Mouse (Mus musculus) c-Kit-negative CD71-positive TER-119-positive erythroid progenitor cells, embryonic 14.5 days (primary cell): ENCODE measurements at regions not wholly inside any gene's neighbourhood (a gene's known extent, or its start where the extent isn't known, plus 50 kb on each side); places are given as distances from the start of the nearest gene placed in this dataset.

ENCODE experiments used
- DNase-seq: peaks from one replicate; pipeline ENCODE4 v3.0.0-alpha.2; 2013; ENCODE audit warnings: low read depth, low spot score

GRCm38 (mm10) chr13:91274131-91274530, 50.4 kb upstream of the Atg10 start:
- DNase-seq, result no peak

DNA sequence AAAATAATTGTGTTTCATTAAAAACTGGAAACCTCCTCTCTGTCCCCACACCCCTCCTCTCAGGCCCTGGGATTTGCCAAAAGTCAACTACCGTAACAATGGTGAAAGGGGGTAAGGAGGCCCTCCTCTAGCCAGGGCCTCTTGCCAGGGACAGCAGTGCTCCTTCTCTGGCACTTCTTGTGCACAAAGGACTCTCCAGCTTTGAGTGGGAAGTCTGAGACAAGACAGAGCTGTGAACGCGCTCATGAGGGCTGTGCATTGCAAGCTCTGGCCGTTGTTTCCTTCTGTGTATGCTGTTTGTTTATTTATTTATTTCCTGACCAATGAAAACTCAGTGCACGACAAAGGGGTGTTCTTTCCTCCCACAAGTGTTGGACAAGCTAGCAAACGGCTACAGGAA, 50.8 kb upstream of the Atg10 start:
- no peak for DNase-seq

- no peak for DNase-seq
These were observed 55.7 kb upstream of the Atg10 start for GRCm38 (mm10) chr13:91279487-91279886.

- DNase-seq, result no peak
These were observed 71.9 kb upstream of the Atg10 start for GRCm38 (mm10) chr13:91295552-91296170.

DNA sequence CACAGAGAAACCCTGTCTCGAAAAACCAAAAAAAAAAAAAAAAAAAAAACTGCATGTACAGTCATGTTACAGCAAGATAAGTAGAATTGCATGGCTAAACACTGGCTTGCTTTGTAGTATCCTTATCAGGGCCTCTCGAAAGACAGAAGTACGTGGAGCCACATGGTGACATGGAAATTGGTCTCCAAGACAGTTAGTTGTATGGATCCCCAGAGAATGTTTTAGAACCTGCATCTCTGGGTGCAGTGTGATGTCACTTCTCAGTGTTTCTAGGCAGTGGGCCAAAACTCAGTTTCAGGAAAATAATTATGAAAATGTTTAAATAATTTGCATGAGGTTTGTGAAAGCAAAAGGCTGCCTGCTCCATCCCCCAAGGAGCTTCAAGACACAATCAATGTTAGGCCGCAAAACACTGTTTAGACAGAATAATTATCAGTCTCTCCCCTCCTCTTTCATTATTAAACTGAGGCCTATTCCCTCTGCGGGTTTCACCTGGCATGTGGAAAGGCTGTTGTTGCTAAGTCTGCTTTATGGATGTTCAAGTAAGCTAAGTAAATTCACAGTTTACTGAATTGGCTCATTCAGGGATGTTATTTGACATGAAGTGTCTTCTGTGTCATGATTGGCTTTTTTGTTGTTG, 72.9 kb upstream of the Atg10 start:
- DNase-seq, result no peak

DNA sequence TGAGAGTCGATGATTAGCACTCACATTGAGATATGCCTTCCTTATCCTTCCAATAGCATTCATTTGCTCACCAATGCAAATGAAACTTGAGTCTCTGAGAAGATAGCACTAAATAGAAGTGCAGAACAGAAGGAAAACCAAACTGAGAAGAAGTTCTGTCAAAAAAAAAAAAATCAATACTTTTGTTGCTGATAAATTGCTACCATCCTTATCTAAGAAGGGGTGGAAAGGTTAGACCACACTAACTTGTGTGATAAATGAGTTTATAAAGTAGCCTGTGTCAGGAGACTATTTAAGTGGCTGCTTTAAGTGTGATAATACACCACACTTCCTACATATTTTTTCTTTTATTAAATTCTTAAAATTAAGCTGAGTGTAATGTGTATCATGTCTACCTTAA, 78.1 kb upstream of the Atg10 start:
- DNase-seq, result no peak

DNA sequence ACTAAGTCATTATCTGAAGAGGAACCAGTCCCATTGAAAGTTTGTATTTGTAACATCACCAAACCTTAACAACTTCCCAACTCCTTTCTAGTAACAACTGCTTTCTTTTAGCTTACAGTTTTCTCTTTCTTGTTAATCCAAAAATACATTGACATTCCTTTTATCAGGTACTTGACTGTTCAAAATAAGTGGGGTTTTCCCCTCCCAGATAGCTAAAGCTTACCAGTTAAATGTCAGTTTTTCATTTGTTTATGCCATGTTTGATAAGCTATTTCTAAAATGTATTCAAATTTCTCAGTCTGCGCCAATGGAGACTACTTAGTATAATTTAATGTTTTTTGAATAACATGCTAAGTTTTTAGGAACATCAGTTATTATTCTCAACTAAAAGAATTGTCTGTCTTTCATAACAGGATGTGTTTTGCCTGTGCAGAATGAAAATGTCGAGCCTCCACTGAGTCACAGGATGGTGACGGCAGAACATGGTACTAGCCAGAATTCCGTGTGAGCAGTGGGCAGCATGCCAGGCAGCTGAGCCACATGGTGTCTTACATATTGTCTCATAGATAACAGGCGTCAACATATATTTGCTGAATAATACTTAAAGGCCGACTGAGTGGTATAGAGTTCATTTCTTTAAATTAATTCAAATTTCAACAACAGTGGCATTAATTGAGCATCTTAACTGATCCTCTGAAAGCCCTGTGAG, 82.1 kb upstream of the Atg10 start:
- DNase-seq, result no peak

- DNase-seq, result no peak
These were observed 82.8 kb upstream of the Atg10 start for GRCm38 (mm10) chr13:91306545-91306944.

- DNase-seq, result no peak
These were observed 89.3 kb upstream of the Atg10 start for GRCm38 (mm10) chr13:91312905-91313571.

DNA sequence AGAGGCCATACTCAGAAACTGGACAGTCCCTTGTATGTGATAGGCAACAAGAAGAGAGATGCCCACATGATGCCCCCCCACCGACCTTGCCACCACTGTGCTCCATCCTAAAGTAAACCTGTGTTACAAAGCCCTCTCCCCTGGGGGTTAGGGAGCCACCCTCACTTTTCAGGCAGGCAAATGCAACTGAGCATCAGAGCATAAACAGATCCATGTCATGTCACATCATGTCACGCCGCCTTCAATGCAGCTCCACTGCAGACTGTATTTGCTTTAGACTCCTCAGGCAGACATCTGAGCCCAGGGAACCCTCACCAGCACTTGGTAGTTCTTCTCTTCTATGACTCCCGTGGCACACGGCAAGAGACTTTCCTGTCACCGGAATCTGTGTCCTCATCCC, 98.6 kb upstream of the Atg10 start:
- no peak for DNase-seq

DNA sequence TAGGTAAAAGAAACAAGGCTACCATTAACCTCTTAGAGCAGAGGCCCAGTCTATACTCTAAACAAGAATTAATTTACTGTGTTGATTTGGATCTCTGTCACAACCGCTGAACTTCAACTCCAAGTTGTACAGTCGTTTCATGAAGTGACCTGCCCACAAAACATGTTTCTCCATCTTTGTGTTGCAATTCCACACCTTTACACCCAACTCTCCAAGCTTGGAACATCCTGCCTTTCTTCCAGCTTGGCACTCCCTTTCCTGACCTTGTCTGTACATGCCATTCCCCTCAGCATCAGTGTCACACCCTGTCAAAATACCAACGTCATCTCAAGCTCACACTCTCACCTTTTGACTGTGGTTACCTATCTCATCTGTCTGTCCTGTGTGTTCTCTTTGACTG, 103.1 kb upstream of the Atg10 start:
- no peak for DNase-seq

DNA sequence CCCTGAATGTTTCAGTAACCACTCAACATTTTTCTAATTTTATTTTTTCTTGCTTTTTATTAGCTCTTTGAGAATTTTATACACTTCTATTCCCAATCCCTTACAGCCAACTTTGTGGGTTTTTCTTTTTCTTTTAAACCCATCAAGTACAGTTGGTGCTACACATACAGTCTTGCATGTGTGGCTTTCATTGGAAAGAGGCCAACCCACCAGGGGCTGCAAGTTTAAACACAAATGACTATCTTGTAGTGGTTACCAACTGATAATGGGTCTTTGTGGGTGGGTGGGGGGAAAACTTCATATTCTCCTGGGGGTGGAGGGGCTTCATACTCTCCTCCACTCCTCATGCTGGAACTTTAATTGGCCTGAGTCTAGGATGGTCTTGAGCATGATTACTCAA, 110.5 kb upstream of the Atg10 start:
- DNase-seq, result no peak

- DNase-seq, result no peak
These were observed 115.9 kb upstream of the Ssbp2 start for GRCm38 (mm10) chr13:91344139-91344538.

DNA sequence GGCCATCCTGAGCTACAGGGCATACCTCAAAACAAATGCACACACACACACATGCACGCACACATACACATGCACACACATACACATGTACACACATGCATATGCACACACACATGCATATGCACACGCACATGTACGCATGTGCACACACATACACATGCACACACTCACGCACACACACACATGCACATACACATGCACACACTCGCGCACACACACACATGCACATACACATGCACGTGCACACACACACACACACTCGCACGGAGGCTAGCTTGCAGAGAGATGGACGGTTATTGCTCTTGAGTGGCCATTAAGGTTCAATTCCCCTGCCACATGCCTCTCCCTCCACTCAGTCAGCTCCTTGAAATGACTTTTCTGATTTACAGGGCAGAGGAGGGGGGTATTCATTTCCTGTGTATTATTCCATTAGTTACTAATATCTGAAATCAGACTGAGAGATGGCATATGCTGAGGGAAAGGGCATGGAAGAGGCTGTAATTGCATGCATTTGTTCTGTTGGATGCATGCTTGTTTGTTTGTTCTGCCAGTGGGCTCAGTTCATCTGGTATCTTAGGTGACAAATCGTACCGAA, 111.5 kb upstream of the Ssbp2 start:
- no peak for DNase-seq

GRCm38 (mm10) chr13:91352311-91352710, 107.8 kb upstream of the Ssbp2 start:
- DNase-seq, result no peak

GRCm38 (mm10) chr13:91356516-91356915, 103.6 kb upstream of the Ssbp2 start:
- DNase-seq, result no peak

GRCm38 (mm10) chr13:91360121-91360520, 100.0 kb upstream of the Ssbp2 start:
- no peak for DNase-seq

DNA sequence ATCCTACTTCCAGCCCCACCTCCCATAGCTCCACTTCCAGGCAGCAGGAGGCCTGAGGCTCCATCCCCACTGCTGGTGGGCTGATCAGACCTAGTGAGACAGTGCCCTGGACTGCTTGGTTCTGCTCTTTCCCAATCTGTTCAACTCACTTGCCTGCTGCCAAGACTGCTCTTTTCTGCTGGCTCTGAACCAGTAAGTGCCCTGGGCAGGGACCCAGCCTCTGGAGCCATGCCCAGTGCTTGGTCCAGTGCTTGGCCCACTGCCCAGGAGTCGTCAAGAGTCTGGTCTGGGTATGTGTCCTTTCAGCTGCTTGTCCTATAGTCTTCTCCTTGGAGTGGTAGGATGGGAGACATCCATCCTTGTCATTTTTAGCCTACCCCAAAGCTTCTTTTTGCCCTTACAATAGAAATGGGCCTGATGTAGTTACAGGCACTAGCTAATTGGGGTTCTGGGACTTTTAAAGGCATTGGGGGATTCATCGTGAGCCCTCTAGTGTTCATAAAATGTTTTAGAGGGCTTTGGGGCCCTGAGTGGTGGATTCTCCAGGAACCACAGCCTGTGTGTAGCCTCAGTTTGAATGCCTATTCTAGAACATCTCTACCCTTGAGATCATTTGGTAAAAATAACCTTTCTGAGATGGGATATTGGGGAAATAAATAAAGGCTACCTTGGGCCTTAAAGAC, 94.7 kb upstream of the Ssbp2 start:
- DNase-seq, result no peak

DNA sequence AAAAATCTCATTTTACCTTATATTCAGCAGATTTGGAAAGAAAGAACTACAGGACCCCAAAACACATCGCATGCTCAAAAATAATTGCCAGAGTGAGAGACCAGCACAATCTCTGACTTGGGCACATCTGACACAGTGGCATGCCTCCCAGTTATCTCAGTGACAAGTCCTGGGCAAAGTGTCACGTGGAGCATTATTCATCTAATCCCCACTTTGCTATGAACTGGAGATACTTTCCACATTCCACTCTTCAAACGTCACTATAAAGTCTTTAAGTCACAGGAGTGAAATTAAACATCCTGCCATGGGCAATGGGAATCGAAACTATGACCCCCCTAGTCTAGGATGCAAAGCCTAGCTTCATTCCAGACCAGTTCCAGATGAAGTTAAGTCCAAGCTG, 93.5 kb upstream of the Ssbp2 start:
- no peak for DNase-seq

GRCm38 (mm10) chr13:91367896-91368556, 92.1 kb upstream of the Ssbp2 start:
- DNase-seq, result no peak

DNA sequence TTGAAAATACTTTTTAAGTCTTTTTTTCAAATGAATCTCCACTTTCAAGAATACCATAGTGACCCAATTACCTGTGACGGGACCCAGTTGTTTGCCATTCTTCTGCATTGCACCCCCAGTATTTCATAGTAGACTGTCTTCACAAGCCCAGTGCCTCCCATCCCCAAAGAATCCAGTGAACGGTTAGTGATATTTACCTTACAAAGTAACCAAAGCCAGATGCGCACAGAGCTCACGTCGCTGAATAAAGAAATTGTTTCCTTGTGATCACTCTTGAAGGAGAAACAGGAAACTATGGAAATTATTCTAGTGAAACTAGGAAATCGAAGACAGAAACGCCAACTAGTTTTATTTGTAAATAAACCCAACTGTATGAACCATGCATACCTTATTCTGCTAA, 91.4 kb upstream of the Ssbp2 start:
- DNase-seq, result no peak
